Mouse (Mus musculus): Measurements from ENCODE around the gene Cd247.
"Not testable (repeated sequence)": the region's sequence is repeated elsewhere in the genome, so short reads cannot be mapped to it uniquely, and the experiment has no call there.

Cd247 gene

DNA sequence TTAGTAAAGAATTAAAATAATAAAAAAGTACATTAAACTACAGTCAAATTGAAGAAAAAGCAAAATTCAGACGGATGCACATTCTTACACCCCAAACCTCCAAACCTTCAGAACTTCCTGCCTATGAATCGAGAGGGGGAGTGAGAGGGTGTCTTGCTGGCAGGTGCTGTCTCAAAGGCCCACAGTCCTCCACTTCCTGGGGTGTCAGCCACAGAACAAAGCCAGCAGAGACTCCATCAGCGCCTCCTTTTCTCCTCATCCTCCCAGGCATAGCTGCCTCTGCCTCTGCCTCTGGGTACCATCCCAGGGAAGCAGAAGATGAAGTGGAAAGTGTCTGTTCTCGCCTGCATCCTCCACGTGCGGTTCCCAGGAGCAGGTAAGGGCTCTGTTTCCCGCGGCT lies at the start of gene Cd247:
Cd247 (plus strand) TSS at position 171 of the 400 bp plus-strand sequence.
- DNase-seq (ENCODE audit: low spot score in 2 of 2), result peak; percentile 61 to 74

DNA sequence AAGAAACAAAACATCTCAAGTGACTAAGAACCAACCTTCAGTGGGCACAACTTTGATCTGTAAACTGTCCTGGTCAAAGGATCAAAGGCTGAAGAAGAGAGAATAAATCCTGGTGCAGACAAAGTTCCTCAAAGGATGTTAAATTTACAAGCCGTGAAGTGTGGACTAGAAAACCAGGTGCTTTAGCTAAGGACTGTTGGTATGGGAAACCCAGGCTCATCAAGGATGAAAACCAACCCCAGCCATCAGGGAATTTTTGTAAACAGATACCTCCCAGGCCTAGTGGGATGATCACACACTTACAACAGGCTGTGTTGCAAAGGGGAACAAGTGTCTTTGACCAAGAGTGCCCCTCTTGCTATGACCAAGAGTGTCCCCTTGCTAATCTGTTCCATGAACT lies 49.5 kb upstream of the Cd247 start:
- DNase-seq (ENCODE audit: low spot score in 2 of 2), result no peak

GRCm38 (mm10) chr1:165741989-165742388 lies 46.5 kb upstream of the Cd247 start:
- DNase-seq (ENCODE audit: low spot score in 2 of 2), result no peak

- no peak for DNase-seq (ENCODE audit: low spot score in 2 of 2)
Observed at GRCm38 (mm10) chr1:165748053-165748452, 40.4 kb upstream of the Cd247 start.

DNA sequence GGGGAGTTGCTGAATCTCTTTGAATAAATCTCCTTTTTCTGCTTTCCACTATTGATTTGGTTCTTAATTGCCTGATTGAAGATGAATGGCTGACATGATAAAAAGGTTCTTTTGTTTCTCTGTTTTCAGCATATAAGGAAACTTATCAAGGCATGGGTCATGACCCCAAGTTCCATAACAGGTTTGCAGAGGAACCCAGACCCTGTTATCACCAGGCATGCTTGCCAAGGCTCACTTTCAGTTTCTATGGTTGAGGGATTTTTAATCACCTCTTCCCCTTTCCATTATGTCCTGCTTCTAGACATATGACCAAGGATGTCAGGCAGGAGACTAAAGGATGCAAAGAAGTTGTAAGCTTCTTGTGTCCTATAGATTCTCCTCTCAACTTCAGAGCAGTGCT lies 37.3 kb upstream of the Cd247 start:
- DNase-seq (ENCODE audit: low spot score in 2 of 2), result no peak

GRCm38 (mm10) chr1:165751838-165752237 lies 36.6 kb upstream of the Cd247 start:
- DNase-seq (ENCODE audit: low spot score in 2 of 2), result no peak

DNA sequence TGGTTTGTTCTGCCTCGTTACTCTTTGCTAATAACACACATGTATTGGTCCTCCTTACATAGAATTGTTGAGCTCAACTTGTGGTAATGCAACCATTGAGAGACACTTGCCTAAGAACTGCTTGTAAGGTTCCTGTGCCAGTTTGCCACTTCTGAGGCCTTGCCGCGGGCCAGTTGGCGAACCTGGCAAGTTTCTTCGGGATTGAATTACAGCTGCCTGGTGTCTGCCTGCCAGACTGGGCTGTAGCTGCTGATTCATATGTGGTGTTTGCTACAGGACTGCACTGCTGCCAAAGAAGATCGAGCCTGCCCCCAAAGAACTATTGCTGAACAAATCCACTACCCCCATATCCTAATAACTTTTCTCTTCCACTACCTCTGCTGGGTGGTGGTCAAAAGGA lies 34.3 kb upstream of the Cd247 start:
- DNase-seq (ENCODE audit: low spot score in 2 of 2), result no peak

GRCm38 (mm10) chr1:165755194-165755593 lies 33.3 kb upstream of the Cd247 start:
- DNase-seq (ENCODE audit: low spot score in 2 of 2), result no peak

GRCm38 (mm10) chr1:165761522-165762305 lies 26.8 kb upstream of the Cd247 start:
- no peak for DNase-seq (ENCODE audit: low spot score in 2 of 2)

GRCm38 (mm10) chr1:165762498-165762897 lies 26.0 kb upstream of the Cd247 start:
- DNase-seq (ENCODE audit: low spot score in 2 of 2), result not testable (repeated sequence)

- DNase-seq (ENCODE audit: low spot score in 2 of 2), result no peak
Observed at GRCm38 (mm10) chr1:165762914-165763634, 25.4 kb upstream of the Cd247 start.

DNA sequence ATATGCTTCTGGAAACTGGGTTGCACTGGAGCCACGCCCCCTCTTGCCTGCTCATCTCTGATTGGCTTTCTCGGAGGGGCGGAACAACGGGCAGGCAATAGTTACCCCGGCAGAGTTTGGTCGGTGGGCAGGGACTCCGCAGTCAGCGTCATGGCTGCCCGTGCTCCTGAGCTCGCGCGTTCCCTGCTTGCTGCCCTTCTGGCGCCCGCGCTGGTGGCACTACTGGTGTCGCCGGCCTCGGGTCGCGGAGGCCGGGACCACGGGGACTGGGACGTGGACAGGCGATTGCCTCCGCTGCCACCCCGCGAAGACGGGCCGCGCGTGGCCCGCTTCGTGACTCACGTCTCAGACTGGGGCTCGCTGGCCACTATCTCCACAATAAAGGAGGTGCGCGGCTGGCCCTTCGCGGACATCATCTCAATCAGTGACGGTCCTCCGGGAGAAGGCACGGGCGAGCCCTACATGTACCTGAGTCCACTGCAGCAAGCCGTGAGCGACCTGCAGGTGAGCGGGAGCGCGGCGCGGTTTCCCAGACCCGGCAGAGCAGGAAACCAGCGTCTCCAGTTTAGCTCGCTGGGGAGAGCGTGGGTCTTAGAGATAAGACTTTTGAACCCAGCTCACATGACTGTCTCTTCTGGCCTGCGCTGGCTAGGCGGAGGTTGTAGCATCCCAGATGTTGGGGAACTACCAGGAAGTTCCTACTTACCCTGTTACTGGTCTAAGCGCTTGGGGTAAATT lies 24.7 kb upstream of the Cd247 start, which contains the start of gene Creg1:
Creg1 (plus strand) TSS at position 112 of the 738 bp plus-strand sequence.
- DNase-seq (ENCODE audit: low spot score in 2 of 2), result peak; percentile 86 to 90

- no peak for DNase-seq (ENCODE audit: low spot score in 2 of 2)
Observed at GRCm38 (mm10) chr1:165764571-165764970, 23.9 kb upstream of the Cd247 start.

- DNase-seq (ENCODE audit: low spot score in 2 of 2), result no peak
Observed at GRCm38 (mm10) chr1:165765041-165765440, 23.4 kb upstream of the Cd247 start.

DNA sequence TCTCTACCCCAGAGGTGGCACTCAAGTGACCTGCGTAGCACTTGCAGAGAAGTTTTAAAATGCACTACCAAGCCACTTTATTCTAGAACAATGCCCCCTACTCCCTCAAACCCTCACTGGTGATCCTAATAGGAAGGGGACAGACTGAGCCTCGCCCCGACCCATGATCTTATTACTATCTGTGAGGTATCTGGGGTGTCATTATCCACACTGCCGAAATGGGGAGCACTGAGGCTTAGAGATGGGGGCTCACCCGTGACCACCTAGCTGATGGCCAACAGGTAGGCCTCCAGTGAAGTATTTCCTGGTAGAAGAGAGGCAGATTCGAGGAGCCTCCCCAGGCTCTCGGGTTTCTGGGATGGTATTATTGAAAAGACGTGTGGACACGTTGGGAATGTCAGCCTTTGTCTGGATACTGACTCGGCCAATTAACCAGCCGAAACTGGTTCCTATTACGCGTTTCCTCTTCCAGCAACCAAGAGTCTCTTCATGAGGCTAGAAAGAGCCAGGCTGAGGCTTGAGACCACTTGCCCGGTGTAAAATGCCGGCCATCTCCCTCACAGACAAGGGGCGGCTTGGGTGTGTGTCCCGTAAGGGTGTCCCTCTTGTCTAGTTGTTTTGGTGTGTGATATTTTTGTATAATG lies 22.7 kb upstream of the Cd247 start:
- no peak for DNase-seq (ENCODE audit: low spot score in 2 of 2)

DNA sequence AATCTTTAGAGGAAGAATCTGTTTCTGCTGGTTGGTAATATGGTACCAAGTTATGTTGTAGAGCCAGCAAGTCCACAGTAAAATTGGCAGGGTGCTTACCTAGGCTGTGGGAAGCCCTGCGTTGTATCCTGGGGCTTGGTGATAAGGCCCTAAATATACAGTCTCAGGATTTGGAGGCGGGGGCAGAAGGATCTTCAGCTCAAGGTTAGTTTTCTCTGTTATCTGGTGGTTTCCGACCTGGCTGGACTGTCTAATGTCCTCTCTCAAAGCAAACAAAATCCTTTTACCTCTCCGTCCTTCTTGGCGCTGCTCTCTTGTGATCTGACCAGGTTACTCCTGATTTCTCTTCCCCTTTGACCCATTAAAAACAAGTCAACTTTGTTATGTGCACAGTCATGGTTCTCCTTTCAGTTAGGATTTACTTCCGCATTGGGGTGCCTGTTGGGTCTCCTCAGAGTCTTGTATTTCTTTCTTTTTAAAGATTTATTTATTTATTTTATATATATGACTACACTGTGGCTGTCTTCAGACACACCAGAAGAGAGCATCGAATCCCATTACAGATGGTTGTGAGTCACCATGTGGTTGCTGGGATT lies 22.1 kb upstream of the Cd247 start:
- no peak for DNase-seq (ENCODE audit: low spot score in 2 of 2)

- DNase-seq (ENCODE audit: low spot score in 2 of 2), result no peak
Observed at GRCm38 (mm10) chr1:165768894-165769512, 19.5 kb upstream of the Cd247 start.

DNA sequence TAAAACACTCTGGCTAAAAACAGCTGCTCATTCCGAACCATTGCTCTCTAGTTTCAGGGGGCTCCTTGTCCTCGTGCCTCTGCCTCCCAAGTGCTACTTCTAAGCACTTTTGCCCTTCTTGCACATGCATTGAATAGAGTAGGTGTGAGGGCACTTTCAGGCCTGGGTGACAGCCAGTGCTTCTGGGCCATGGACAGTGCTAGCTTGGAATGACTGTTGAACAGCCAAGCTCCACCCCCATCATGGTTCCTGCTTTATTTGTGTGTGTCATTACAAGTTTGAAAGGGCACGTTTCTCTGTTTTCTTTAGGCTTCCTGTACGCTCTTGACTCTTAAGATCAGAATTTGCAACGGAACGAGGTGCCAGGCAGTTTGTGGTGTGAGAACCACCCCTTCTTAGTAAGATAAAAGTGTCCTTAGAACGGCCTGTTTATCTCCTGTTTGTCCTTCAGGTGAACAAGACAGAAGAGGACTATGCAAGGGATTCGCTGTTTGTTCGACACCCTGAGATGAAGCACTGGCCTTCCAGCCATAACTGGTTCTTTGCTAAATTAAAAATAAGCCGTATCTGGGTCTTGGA lies 18.2 kb upstream of the Cd247 start:
- DNase-seq (ENCODE audit: low spot score in 2 of 2), result no peak

DNA sequence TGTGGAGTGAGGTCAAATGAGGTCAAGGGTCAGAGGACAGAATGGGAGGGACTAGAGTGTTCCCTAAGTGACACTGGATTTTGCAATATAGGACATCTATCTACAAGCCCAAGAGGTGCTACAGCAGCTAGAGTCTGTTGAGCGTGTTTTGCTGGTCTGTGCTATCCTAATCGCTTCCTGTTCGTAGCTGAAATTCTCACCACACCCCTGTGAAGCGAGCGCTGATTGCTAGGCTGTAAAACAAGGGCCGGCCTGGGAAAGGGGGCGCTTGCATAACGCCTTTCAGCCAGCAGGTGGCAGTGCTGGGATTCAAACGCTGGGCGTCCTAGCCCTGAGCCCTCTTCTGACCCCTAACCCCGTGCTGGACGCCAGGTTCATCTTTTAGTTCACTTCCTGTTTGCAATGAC lies 17.0 kb upstream of the Cd247 start:
- peak; percentile 78 for DNase-seq (ENCODE audit: low spot score in 2 of 2)

DNA sequence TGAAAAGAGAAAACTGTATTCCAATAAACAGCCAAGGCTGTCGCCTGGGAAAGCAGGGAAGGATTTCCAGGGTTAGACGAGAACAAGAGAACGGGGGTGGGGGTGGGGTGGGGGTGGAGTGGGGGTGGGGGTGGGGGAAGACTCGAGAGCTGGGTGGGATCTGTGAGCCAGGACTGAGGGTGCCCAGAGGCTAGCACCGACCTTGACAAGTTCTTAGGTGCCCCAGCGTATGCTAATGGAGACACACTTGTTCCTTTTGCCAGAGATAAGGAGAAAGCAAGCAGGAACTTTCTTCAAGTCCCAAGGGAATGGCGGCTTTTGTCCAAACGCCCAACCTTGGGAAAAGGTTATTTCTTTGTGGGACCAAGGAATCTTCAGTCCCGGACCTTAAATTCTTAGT lies 16.5 kb upstream of the Cd247 start:
- no peak for DNase-seq (ENCODE audit: low spot score in 2 of 2)
